Mouse (Mus musculus): ENCODE measurements around the gene Vsir. TPM values are rescaled to one million over a fixed set of nuclear protein-coding genes. Genes with fewer than 3 reads are reported as not detected.
A peak's percentile ranks its signal among the peaks of the same experiment; 100 is the strongest.

Vsir gene
- polyA plus RNA-seq, 1 experiment from 2014 or later = 4.5 TPM

DNA sequence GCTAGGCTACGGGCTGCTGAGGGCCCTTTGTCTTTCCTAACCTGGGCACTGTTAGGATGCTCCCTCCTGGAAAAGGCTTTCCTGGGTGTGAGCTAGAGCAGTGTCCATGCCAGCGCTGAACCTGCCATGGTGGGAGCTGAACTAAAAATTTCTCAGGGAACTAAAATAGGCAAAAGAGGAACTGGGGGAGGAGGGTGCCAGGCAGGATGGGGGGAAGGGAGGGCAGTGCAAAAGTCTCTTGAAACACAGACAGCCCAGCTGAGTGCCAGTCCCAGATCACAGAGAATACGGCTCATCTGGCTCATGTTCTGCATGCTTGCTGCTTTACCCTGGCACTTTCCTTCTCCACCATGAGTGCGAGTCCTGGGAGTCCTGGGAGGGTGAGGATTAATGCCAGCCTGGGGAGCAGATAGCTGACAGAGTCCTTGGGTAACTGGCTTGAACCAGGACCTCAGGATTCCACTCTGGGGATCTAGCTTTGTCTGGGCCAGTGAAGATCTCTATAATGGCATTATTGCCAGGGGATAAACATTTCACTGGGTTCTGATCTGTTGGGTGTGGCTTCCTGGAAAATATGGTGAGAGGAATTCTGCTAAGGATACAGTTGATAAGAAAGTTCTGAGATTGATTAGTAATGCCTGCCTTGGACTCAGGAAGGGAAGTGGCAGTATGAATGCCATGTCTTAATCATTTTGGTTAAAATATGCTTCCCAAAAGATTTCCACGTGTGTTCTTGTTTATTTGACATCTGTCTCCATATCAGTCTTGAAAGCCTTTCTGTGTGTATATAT, 25.1 kb downstream of the Vsir start:
- no peaks in the 10 kb centered on the region for H3K36me3 ChIP-seq
- no peak overlapping the region for H3K9ac ChIP-seq (replicated peaks)
- H3K4me2 ChIP-seq = no peak overlapping the region
- H3K9me3 ChIP-seq (replicated peaks) = no peaks in the 10 kb centered on the region
- no peak overlapping the region for H3K27ac ChIP-seq (replicated peaks)
- WGBS = 80% methylated on average over 5 of the region's 5 CpGs
- ATAC-seq (ENCODE audit: low FRiP score) = no peak
- H3K4me1 ChIP-seq = peaks cover 9% of the 10 kb centered on the region; the same call in 1 of the 2 replicates
- no peak overlapping the region for H3K4me3 ChIP-seq (replicated peaks)
- H3K27me3 ChIP-seq (replicated peaks) = no peaks in the 10 kb centered on the region

- H3K27ac ChIP-seq (replicated peaks) = no peak overlapping the region
- H3K9me3 ChIP-seq (replicated peaks) = no peaks in the 10 kb centered on the region
- 75% methylated on average over 6 of the region's 6 CpGs for WGBS
- no peak overlapping the region for H3K4me2 ChIP-seq
- no peaks in the 10 kb centered on the region for H3K36me3 ChIP-seq
- H3K9ac ChIP-seq (replicated peaks) = no peak overlapping the region
- H3K4me3 ChIP-seq (replicated peaks) = no peak overlapping the region
- no peak for ATAC-seq (ENCODE audit: low FRiP score)
- H3K4me1 ChIP-seq = peaks cover 9% of the 10 kb centered on the region; the same call in 1 of the 2 replicates
- no peaks in the 10 kb centered on the region for H3K27me3 ChIP-seq (replicated peaks)
Observed at GRCm38 (mm10) chr10:60373543-60373936, 26.9 kb downstream of the Vsir start.

DNA sequence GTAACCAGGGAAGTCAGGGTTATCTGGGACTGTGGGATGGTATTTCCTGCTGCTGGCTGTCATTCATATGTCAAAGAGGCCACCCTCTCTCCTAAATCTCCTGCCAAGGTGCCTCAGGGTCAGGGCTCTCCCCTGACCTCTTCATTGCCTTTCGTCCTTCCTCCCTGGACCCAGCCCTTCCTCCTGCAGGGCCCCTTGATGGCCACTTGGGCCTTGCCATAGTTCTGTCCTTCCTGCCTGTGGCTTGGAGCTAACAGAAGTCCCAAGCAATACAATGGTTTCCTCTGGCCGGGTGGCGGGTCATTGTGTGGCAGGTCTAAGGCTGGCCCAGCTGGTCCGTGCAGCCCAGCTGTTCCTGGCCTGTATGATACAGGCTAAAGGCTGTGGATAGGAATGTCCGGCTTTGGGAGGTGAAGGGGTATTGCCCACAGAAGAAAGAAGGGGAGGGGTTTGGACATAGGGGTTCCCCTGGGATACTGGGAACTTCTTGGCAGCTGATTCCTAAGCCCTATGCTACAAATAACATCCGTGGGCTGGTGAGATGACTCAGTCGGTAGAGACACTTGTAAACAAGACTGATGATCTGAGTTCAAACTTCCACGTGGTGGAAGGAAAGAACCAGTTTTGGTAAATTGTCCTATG, 27.4 kb downstream of the Vsir start:
- Histone ChIP-seq H3K36me3 (no peaks in the 10 kb centered on the region), H3K4me2 (no peak overlapping the region), H3K9me3 (replicated peaks) (no peaks in the 10 kb centered on the region), H3K4me3 (replicated peaks) (no peak overlapping the region), H3K27ac (replicated peaks) (no peak overlapping the region), H3K27me3 (replicated peaks) (no peaks in the 10 kb centered on the region), H3K4me1 (peaks cover 9% of the 10 kb centered on the region; the same call in 1 of the 2 replicates), H3K9ac (replicated peaks) (no peak overlapping the region)
- 58% methylated on average over 8 of the region's 8 CpGs for WGBS
- no peak for ATAC-seq (ENCODE audit: low FRiP score)

GRCm38 (mm10) chr10:60376704-60377103, 30.1 kb downstream of the Vsir start:
- 93% methylated on average over 16 of the region's 16 CpGs for WGBS
- no peaks in the 10 kb centered on the region for H3K36me3 ChIP-seq

DNA sequence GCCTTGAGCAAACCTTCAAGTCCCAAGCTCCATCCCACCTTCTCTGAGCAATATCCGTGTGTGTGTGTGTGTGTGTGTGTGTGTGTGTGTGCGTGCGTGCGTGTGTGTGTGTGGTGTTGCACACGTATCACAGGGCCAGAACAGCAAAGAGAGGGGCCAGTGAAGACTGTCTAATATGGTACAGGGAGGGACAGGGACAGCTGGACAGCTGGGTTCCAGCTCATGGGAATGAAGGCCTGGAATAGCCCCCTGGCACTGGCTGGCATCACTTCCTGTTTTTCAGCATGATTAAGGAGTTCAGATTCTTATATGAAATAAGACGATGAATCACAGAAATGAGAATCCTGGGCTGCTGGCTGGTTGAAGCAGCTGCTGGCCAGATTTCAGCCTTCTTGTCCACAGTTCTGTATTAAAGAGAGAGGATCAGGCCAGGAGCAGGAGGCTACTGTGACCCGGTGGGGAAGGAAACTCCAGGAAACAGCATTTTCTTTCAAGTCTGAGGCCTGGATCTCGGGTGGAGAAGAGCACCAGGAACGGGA, 32.8 kb downstream of the Vsir start:
- no peak overlapping the region for H3K9ac ChIP-seq (replicated peaks)
- WGBS = 82% methylated on average over 9 of the region's 9 CpGs
- H3K4me2 ChIP-seq = no peak overlapping the region
- H3K9me3 ChIP-seq (replicated peaks) = no peaks in the 10 kb centered on the region
- H3K27me3 ChIP-seq (replicated peaks) = no peaks in the 10 kb centered on the region
- no peak overlapping the region for H3K27ac ChIP-seq (replicated peaks)
- no peaks in the 10 kb centered on the region for H3K36me3 ChIP-seq
- no peak overlapping the region for H3K4me3 ChIP-seq (replicated peaks)
- ATAC-seq (ENCODE audit: low FRiP score) = no peak
- H3K4me1 ChIP-seq = no peaks in the 10 kb centered on the region

More at GRCm38 (mm10) chr10:60376704-60377103, 30.1 kb downstream of the Vsir start:
- Histone ChIP-seq H3K9me3 (replicated peaks) (no peaks in the 10 kb centered on the region), H3K4me1 (no peaks in the 10 kb centered on the region), H3K4me2 (no peak overlapping the region), H3K27ac (replicated peaks) (no peak overlapping the region), H3K27me3 (replicated peaks) (no peaks in the 10 kb centered on the region), H3K9ac (replicated peaks) (no peak overlapping the region), H3K4me3 (replicated peaks) (no peak overlapping the region)
- ATAC-seq (ENCODE audit: low FRiP score) = no peak

DNA sequence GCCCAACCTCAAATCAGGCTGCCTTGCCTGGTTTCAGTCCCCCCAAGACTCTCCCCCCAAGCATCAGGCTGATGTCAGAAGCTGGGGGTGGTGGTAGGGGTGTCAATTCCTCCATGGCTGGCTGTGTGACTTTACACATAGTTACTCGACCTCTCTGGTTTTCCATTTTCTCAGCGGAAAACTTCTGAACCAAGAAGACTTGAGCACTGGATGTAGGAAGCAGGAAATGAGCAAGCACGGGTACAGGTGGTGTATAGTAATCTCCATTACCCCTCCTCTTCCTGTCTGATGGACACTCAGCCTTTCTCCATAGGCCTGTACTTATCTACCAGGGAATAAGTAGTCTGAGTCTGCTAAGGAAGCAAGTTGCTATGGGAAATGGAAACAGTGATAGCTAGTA, 33.6 kb downstream of the Vsir start:
- no peak overlapping the region for H3K27ac ChIP-seq (replicated peaks)
- no peak overlapping the region for H3K4me2 ChIP-seq
- H3K9ac ChIP-seq (replicated peaks) = no peak overlapping the region
- H3K4me1 ChIP-seq = no peaks in the 10 kb centered on the region
- no peak for ATAC-seq (ENCODE audit: low FRiP score)
- H3K9me3 ChIP-seq (replicated peaks) = no peaks in the 10 kb centered on the region
- H3K27me3 ChIP-seq (replicated peaks) = no peaks in the 10 kb centered on the region
- no peaks in the 10 kb centered on the region for H3K36me3 ChIP-seq
- H3K4me3 ChIP-seq (replicated peaks) = no peak overlapping the region
- WGBS = 86% methylated on average over 3 of the region's 3 CpGs

GRCm38 (mm10) chr10:60381142-60381925, 34.7 kb downstream of the Vsir start:
- Histone ChIP-seq H3K27me3 (replicated peaks) (no peaks in the 10 kb centered on the region), H3K4me3 (replicated peaks) (no peak overlapping the region), H3K4me1 (no peaks in the 10 kb centered on the region), H3K36me3 (no peaks in the 10 kb centered on the region), H3K4me2 (no peak overlapping the region), H3K9ac (replicated peaks) (no peak overlapping the region), H3K27ac (replicated peaks) (no peak overlapping the region), H3K9me3 (replicated peaks) (no peaks in the 10 kb centered on the region)
- 83% methylated on average over 10 of the region's 10 CpGs for WGBS
- no peak for ATAC-seq (ENCODE audit: low FRiP score)

DNA sequence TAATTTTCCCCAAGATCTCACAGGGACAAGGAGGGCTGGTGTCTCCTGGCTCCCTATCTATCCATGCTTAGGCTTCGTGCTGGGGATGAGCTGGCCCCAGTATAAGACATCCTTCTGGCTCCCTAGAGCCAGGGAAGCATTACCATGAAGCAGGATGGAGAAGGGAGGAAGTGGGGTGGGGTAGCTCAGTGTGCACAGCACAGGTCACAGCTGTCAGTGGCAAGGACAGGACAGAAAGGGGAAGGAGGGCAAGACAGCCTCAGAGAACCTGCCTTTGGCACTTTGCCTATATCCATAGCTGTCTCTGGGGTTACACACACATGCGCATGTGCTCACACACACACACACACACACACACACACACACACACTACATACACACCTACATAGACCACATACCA, 41.7 kb downstream of the Vsir start:
- 84% methylated on average over 2 of the region's 2 CpGs for WGBS
- Histone ChIP-seq H3K9ac (replicated peaks) (no peak overlapping the region), H3K36me3 (no peaks in the 10 kb centered on the region), H3K4me3 (replicated peaks) (no peak overlapping the region), H3K9me3 (replicated peaks) (no peaks in the 10 kb centered on the region), H3K4me2 (no peak overlapping the region), H3K4me1 (0 out of 2 replicates have a peak, but pooled peaks cover 3% of the 10 kb centered on the region), H3K27me3 (replicated peaks) (no peaks in the 10 kb centered on the region), H3K27ac (replicated peaks) (no peak overlapping the region)
- ATAC-seq (ENCODE audit: low FRiP score) = no peak

- H3K36me3 ChIP-seq = no peaks in the 10 kb centered on the region
- peaks cover 3% of the 10 kb centered on the region; the same call in 1 of the 2 replicates for H3K4me1 ChIP-seq
- no peak overlapping the region for H3K4me2 ChIP-seq
- 0 out of 2 replicates have a peak overlapping the region, but pooled peaks have one; percentile 0 for H3K27ac ChIP-seq (replicated peaks)
- ATAC-seq (ENCODE audit: low FRiP score) = no peak
- no peak overlapping the region for H3K4me3 ChIP-seq (replicated peaks)
- 61% methylated on average over 9 of the region's 9 CpGs for WGBS
- H3K27me3 ChIP-seq (replicated peaks) = no peaks in the 10 kb centered on the region
- no peaks in the 10 kb centered on the region for H3K9me3 ChIP-seq (replicated peaks)
- no peak overlapping the region for H3K9ac ChIP-seq (replicated peaks)
Observed at GRCm38 (mm10) chr10:60389447-60389865, 42.8 kb downstream of the Vsir start.

DNA sequence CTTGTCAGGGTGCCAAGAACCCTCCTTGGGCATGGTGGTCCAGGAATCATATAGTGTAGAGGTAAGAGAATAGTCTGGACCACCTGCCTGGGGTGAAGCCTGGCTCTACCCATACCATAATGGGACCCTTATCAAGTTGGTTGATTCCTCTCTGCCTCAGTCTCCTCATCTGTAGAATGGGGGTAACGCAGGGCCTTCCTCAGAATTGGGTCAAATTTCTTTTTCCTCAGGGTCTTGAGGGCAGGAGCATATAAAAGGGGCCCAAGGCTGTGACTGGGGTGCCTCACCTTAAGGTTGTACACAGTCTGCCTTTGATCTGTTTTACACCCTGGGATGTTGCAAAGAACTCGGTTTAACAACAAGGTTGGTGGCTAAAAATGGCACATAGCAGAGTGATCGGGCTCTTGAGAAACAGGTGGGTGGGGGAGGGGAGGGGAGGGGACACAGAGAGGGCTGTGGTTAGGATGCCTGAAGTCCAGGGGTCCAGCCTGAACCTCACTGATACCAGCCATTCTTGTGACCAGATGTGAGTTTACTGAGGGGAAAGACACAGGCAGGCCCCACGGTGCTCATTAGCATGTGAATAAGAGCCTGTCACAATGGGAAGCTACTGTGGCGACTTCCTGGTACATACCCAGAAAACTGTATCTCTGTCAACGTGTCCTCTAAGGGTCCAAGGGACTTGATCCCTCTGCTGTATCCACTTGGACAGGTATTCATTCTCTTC, 43.7 kb downstream of the Vsir start:
- no peaks in the 10 kb centered on the region for H3K27me3 ChIP-seq (replicated peaks)
- no peaks in the 10 kb centered on the region for H3K9me3 ChIP-seq (replicated peaks)
- H3K4me3 ChIP-seq (replicated peaks) = no peak overlapping the region
- 33% methylated on average over 6 of the region's 6 CpGs for WGBS
- H3K36me3 ChIP-seq = no peaks in the 10 kb centered on the region
- H3K4me2 ChIP-seq = no peak overlapping the region
- H3K27ac ChIP-seq (replicated peaks) = no peak overlapping the region
- H3K9ac ChIP-seq (replicated peaks) = no peak overlapping the region
- no peak for ATAC-seq (ENCODE audit: low FRiP score)
- H3K4me1 ChIP-seq = peaks cover 12% of the 10 kb centered on the region

GRCm38 (mm10) chr10:60390904-60391420, 44.3 kb downstream of the Vsir start:
- H3K4me2 ChIP-seq = no peak overlapping the region
- H3K27ac ChIP-seq (replicated peaks) = no peak overlapping the region
- no peaks in the 10 kb centered on the region for H3K36me3 ChIP-seq
- WGBS = 61% methylated on average over 5 of the region's 5 CpGs
- no peak for ATAC-seq (ENCODE audit: low FRiP score)
- H3K27me3 ChIP-seq (replicated peaks) = no peaks in the 10 kb centered on the region
- no peak overlapping the region for H3K9ac ChIP-seq (replicated peaks)
- no peak overlapping the region for H3K4me3 ChIP-seq (replicated peaks)
- no peaks in the 10 kb centered on the region for H3K9me3 ChIP-seq (replicated peaks)
- peaks cover 14% of the 10 kb centered on the region for H3K4me1 ChIP-seq
